ENCODE assay signal across 17 mouse cellular contexts in the genomic region with DNA sequence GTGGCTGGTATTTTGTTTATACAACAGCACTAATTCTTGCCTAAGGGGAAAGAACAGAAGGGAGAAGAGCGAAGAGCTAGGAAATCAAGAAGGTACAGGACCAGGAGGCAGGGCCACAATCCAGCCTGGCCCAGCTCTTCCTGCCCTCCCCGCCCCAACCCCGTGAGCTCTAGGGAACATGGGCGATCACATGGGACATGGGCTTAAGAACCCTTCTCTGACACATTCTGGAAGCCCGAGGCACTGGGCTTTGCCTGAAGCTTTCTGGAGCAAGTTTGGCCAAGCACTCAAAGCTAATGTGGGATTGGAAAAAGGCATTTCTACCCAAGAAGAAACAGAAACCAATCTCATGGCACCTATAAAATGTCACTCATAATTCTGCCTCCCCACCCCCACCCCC.
DNase-seq lines count a peak whose midpoint lies in the region; ATAC-seq and TF ChIP-seq lines count a peak whose summit lies in the region.
"Had no signal": no experiment of that assay in that cellular context is flagged by ENCODE, and none has a peak within 500 bp of the region (broad histone marks: within the 10 kb centered on the region; RNA-seq: fewer than 3 reads in every experiment).

No protein-coding gene starts in this region.

- TF ChIP-seq CTCF in cerebellum, adult 2 months (IDR thresholded peaks at IDR 0.05; ENCODE audit: borderline replicate concordance, insufficient read depth, low read depth, low read length): no peak
- no peak for TF ChIP-seq CTCF in lung, postnatal 0 days (IDR thresholded peaks at IDR 0.05)

- H3K27me3 ChIP-seq in cerebellum, adult 2 months (ENCODE audit: control insufficient read depth, insufficient read depth, low read length): no peaks in the 10 kb centered on the region
- H3K27me3 ChIP-seq in heart, embryonic 16.5 days (ENCODE audit: control insufficient read depth, insufficient read depth, low read length): no peaks in the 10 kb centered on the region
- H3K27me3 ChIP-seq in lung, postnatal 0 days (replicated peaks; ENCODE audit: insufficient read depth, low read length): no peaks in the 10 kb centered on the region
- H3K27me3 ChIP-seq: forebrain, embryonic 13.5 days; hindbrain, embryonic 13.5 days; liver, embryonic 12.5 days had no signal

- peaks cover 22% of the 10 kb centered on the region for H3K36me3 ChIP-seq in heart, embryonic 16.5 days (ENCODE audit: control insufficient read depth, insufficient read depth)
- no peaks in the 10 kb centered on the region for H3K36me3 ChIP-seq in lung, postnatal 0 days (ENCODE audit: insufficient read depth, low read length)

- H3K4me2 ChIP-seq in heart, embryonic 16.5 days (ENCODE audit: low read depth, low read length): no peak overlapping the region
- no peak overlapping the region for H3K4me2 ChIP-seq in lung, postnatal 0 days (replicated peaks; ENCODE audit: low read depth, low read length)
- H3K4me2 ChIP-seq: forebrain, embryonic 13.5 days; hindbrain, embryonic 13.5 days; liver, embryonic 12.5 days; midbrain, embryonic 11.5 days had no signal

- TF ChIP-seq POLR2A in cerebellum, adult 2 months (IDR thresholded peaks at IDR 0.05; ENCODE audit: borderline replicate concordance, insufficient read depth, low read length): no peak

- WGBS in cerebellum, adult 2 months: 52% methylated on average over 5 of the region's 5 CpGs
- 78% methylated on average over 5 of the region's 5 CpGs for WGBS in heart, embryonic 16.5 days
- 56% methylated on average over 5 of the region's 5 CpGs for WGBS in lung, postnatal 0 days

- intact Hi-C loops in heart, postnatal 14 days (cut with DNase I): no loop called here

- H3K4me3 ChIP-seq in cerebellum, adult 2 months (replicated peaks; ENCODE audit: insufficient read depth, low read depth, low read length): no peak overlapping the region
- H3K4me3 ChIP-seq in heart, embryonic 16.5 days (ENCODE audit: low read length): no peak overlapping the region
- no peak overlapping the region for H3K4me3 ChIP-seq in lung, postnatal 0 days (ENCODE audit: low read depth, low read length)
- H3K4me3 ChIP-seq: forebrain, embryonic 13.5 days; hindbrain, embryonic 13.5 days; liver, embryonic 12.5 days had no signal

- H3K4me1 ChIP-seq in cerebellum, adult 2 months (ENCODE audit: control insufficient read depth, insufficient read depth, low read length): peaks cover 45% of the 10 kb centered on the region
- peaks cover 21% of the 10 kb centered on the region for H3K4me1 ChIP-seq in heart, embryonic 16.5 days (ENCODE audit: control insufficient read depth, insufficient read depth, low read length)
- no peaks in the 10 kb centered on the region for H3K4me1 ChIP-seq in lung, postnatal 0 days (ENCODE audit: insufficient read depth, low read depth, low read length)
- H3K4me1 ChIP-seq: forebrain, embryonic 13.5 days; hindbrain, embryonic 13.5 days; liver, embryonic 12.5 days had no signal

- H3K9me3 ChIP-seq in heart, embryonic 16.5 days (replicated peaks; ENCODE audit: control insufficient read depth, low read length): no peaks in the 10 kb centered on the region
- no peaks in the 10 kb centered on the region for H3K9me3 ChIP-seq in lung, postnatal 0 days (ENCODE audit: low read length)
- H3K9me3 ChIP-seq: forebrain, embryonic 13.5 days; hindbrain, embryonic 13.5 days; liver, embryonic 12.5 days had no signal

- H3K9ac ChIP-seq in heart, embryonic 16.5 days (ENCODE audit: low read length): 0 out of 2 replicates have a peak overlapping the region, but pooled peaks have one; percentile 9
- H3K9ac ChIP-seq in lung, postnatal 0 days (replicated peaks; ENCODE audit: low read depth): no peak overlapping the region
- H3K9ac ChIP-seq: forebrain, embryonic 13.5 days; hindbrain, embryonic 13.5 days; liver, embryonic 12.5 days had no signal

- DNase-seq in cerebellum, adult 2 months: no peak
- DNase-seq in cerebellum, adult 11-12 months: no peak
- no peak for DNase-seq in heart, postnatal 14 days
- peak; percentile 34 for DNase-seq in lung, postnatal 36 days
- no peak for DNase-seq in lung, postnatal 0 days (ENCODE audit: low spot score)
- no peak for DNase-seq in layer of hippocampus, adult 18-20 months (ENCODE audit: low spot score in 2 of 2)
- no peak for DNase-seq in adrenal gland, postnatal 14 days
- DNase-seq: cerebellum, postnatal 36 days; kidney, adult 11 months; left cerebral cortex, postnatal 4 days; lung, adult 18-20 months; thymus, postnatal 14 days had no signal

- ATAC-seq in heart, embryonic 16.5 days (replicated peaks; ENCODE audit: extremely low read depth, insufficient read depth, low FRiP score): no peak
- ATAC-seq in lung, postnatal 0 days: no peak
- ATAC-seq: forebrain, embryonic 13.5 days; liver, embryonic 12.5 days had no signal

- H3K27ac ChIP-seq in cerebellum, adult 2 months (ENCODE audit: insufficient read depth, low read length): peak overlapping the region; percentile 66; the same call in 1 of the 2 replicates
- H3K27ac ChIP-seq in heart, embryonic 16.5 days (ENCODE audit: low read length): peak overlapping the region; percentile 91; the same call in 1 of the 2 replicates
- H3K27ac ChIP-seq in lung, postnatal 0 days (ENCODE audit: low read length): no peak overlapping the region
- H3K27ac ChIP-seq: forebrain, embryonic 13.5 days; hindbrain, embryonic 13.5 days; liver, embryonic 12.5 days had no signal

- TF ChIP-seq EP300 in lung, postnatal 0 days (IDR thresholded peaks at IDR 0.05): no peak
